Mouse (Mus musculus): Measurements from ENCODE around the gene Slc47a2. TPM values are rescaled to one million over a fixed set of nuclear protein-coding genes. Genes with fewer than 3 reads are reported as not detected.

The Slc47a2 gene
- total RNA-seq, 1 experiment from 2014 or later, result not detected

DNA sequence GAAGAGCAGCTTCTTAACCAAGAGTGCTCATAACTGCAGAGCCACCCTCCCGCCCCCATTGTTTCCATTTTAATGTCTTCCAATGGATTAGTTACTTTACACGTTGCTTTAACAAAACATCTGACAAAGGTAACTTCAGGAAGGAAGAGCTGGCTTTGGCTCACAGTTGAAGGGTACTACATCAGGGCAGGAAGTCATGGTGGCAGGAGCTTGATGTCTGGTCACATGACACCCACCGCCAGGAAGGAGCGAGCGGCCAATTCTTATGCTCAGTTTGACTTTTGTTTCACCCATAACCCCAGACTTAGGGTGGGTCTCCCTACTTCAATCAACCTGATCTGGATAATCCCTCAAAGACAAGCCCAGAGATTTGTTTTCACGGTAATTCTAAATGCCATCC, 83.6 kb downstream of the Slc47a2 start:
- ATAC-seq (replicated peaks; ENCODE audit: insufficient number of reproducible peaks, low FRiP score, low TSS enrichment, poor library complexity, severe bottlenecking), result no peak

DNA sequence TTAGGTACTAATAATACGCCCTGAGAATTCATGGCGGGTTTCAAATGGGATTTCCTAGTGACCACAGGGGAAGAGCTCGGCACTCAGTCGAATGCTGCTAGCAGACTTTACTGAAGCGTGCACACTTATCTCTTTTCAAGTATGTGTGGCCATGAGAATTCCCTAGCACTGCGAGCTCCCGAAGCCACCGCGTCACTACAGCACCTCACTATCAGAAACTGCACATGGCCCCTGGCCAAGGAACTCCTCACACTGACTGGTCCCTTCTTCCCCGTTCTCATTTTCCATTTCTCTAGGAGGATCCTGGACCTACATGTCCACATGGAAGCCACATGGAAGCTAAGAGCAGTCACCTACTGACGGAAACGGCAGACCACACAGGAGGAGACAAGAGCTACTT, 89.9 kb downstream of the Slc47a2 start:
- no peak for ATAC-seq (replicated peaks; ENCODE audit: insufficient number of reproducible peaks, low FRiP score, low TSS enrichment, poor library complexity, severe bottlenecking)

DNA sequence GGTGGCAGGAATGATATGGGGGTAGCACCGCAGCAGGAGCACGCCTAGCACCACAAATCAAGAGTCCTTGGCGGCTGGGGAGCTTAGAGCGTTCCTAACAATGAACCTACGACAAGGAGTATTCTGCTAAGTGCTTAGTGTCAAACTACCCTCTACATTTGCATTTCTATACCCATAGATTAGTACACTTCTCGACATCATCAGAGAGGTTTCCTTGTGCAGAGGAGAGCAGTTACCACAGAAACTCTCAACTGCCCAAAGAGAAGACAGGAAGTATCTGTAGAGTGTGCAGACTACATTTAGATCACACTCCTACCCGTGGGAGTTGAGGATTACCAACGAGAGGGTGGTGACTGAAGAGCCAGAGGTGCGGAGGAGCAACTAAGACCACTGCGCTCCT, 90.9 kb downstream of the Slc47a2 start:
- ATAC-seq (replicated peaks; ENCODE audit: insufficient number of reproducible peaks, low FRiP score, low TSS enrichment, poor library complexity, severe bottlenecking), result no peak

Other genes with a start within 250 kb of the Slc47a2 start
- 39.9 to 75.6 TPM (median 53.5 TPM) in 3 replicates for gene Tnfrsf13b, start 216.1 kb downstream of the Slc47a2 start, total RNA-seq (2017)
- gene Usp22, start 167.8 kb downstream of the Slc47a2 start, total RNA-seq (2017), result 40.7 to 65.8 TPM (median 44.4 TPM) in 3 replicates
- gene Aldh3a1, start 135.3 kb downstream of the Slc47a2 start, total RNA-seq (2017), result not detected in 3 replicates
- gene Aldh3a2, start 75.4 kb downstream of the Slc47a2 start, total RNA-seq (2017), result 54.7 to 73.1 TPM (median 66.9 TPM) in 3 replicates
- gene Slc47a1, start 35.5 kb upstream of the Slc47a2 start, total RNA-seq (2017), result not detected in 3 replicates
- gene Rnf112, start 111.3 kb upstream of the Slc47a2 start, total RNA-seq (2017), result not detected in 3 replicates
- not detected in 3 replicates for gene Mfap4, start 142.6 kb upstream of the Slc47a2 start, total RNA-seq (2017)
- gene Mapk7, start 151.5 kb upstream of the Slc47a2 start, total RNA-seq (2017), result 14.7 to 31.5 TPM (median 15.7 TPM) in 3 replicates
- not detected in 3 replicates for gene B9d1, start 162.3 kb upstream of the Slc47a2 start, total RNA-seq (2017)
- 1.7 to 2.5 TPM in 2 of 3 replicates, not detected in the other for gene Epn2, start 236.8 kb upstream of the Slc47a2 start, total RNA-seq (2017)

All from monocyte, adult 5-6 weeks (primary cell).